8 mouse cellular contexts compared by ENCODE assay signal in genomic region chr11:106486042-106486865, GRCm38 (mm10). TPM values are rescaled to one million over a fixed set of nuclear protein-coding genes. Genes with fewer than 3 reads are reported as not detected.
DNase-seq lines count a peak whose midpoint lies in the region; ATAC-seq lines count a peak whose summit lies in the region.

No protein-coding gene starts in this region.

- no peaks in the 10 kb centered on the region for H3K27me3 ChIP-seq in forebrain, embryonic 11.5 days (ENCODE audit: control insufficient read depth, insufficient read depth, low read length)
- H3K27me3 ChIP-seq in liver, embryonic 12.5 days (replicated peaks) = no peaks in the 10 kb centered on the region

- H3K9ac ChIP-seq in forebrain, embryonic 11.5 days (ENCODE audit: low read length) = peak overlapping the region; percentile 71
- peak overlapping the region; percentile 98 for H3K9ac ChIP-seq in liver, embryonic 12.5 days

- peak overlapping the region; percentile 62 for H3K4me3 ChIP-seq in forebrain, embryonic 11.5 days (ENCODE audit: low read depth, low read length)
- peak overlapping the region; percentile 99 for H3K4me3 ChIP-seq in liver, embryonic 12.5 days

- no peaks in the 10 kb centered on the region for H3K9me3 ChIP-seq in forebrain, embryonic 11.5 days (ENCODE audit: control insufficient read depth, low read length)
- H3K9me3 ChIP-seq in liver, embryonic 12.5 days (replicated peaks) = no peaks in the 10 kb centered on the region

- peaks cover 3% of the 10 kb centered on the region; the same call in 1 of the 2 replicates for H3K4me1 ChIP-seq in forebrain, embryonic 11.5 days (replicated peaks; ENCODE audit: control insufficient read depth, insufficient read depth, low read length)
- H3K4me1 ChIP-seq in liver, embryonic 12.5 days = peaks cover 51% of the 10 kb centered on the region

- no peak overlapping the region for H3K27ac ChIP-seq in forebrain, embryonic 11.5 days (ENCODE audit: low read depth, low read length)
- H3K27ac ChIP-seq in liver, embryonic 12.5 days = peak overlapping the region; percentile 95

- peak overlapping the region; percentile 95 for H3K4me2 ChIP-seq in forebrain, embryonic 11.5 days (ENCODE audit: low read depth, low read length, severe bottlenecking)
- peak overlapping the region; percentile 89 for H3K4me2 ChIP-seq in liver, embryonic 12.5 days

- WGBS in forebrain, embryonic 11.5 days = 59% methylated on average over 16 of the region's 16 CpGs
- WGBS in liver, embryonic 12.5 days (ENCODE audit: insufficient replicate concordance) = 16% methylated on average over 16 of the region's 16 CpGs

- DNase-seq in adrenal gland, postnatal 14 days = peak; percentile 54
- no peak for DNase-seq in adrenal gland, adult 18-20 months (ENCODE audit: low spot score in 2 of 2)
- DNase-seq in 416B (ENCODE audit: low read depth) = peak; percentile 51
- DNase-seq in forebrain, embryonic 11.5 days (ENCODE audit: low spot score) = no peak
- DNase-seq in urinary bladder, adult 2 months (ENCODE audit: low spot score) = no peak

- no peak for ATAC-seq in forebrain, embryonic 11.5 days (replicated peaks; ENCODE audit: low FRiP score)
- ATAC-seq in liver, embryonic 12.5 days = no peak
- ATAC-seq in inflammation-experienced regulatory T-cells, adult 6 months = no peak
- ATAC-seq in erythroid progenitor cell, adult 5-6 weeks (replicated peaks; ENCODE audit: low FRiP score, poor library complexity, severe bottlenecking) = no peak

- no peaks in the 10 kb centered on the region for H3K36me3 ChIP-seq in forebrain, embryonic 11.5 days (ENCODE audit: control insufficient read depth, insufficient read depth, low read length)
- no peaks in the 10 kb centered on the region for H3K36me3 ChIP-seq in liver, embryonic 12.5 days

RNA-seq across cellular contexts. Expression of gene Ern1, which starts 1.4 kb away (rescaled TPM):
- total RNA-seq in adrenal gland, postnatal 14 days (2021) = 80.9 and 82.3 TPM in 2 replicates
- total RNA-seq in adrenal gland, adult 18-20 months (2021) = 100 to 1,000 TPM in 1 of 2 experiments, 10 to 100 TPM in 1; 74.1 to 154 TPM
- polyA plus RNA-seq in forebrain, embryonic 11.5 days (2014; fragmentation: Nextera tagmentation; extraction: Ambion mirVana) = 5.6 and 7.9 TPM in 2 replicates
- 6.7 and 6.8 TPM in 2 replicates for polyA plus RNA-seq in liver, embryonic 12.5 days (2016; fragmentation: Nextera tagmentation; extraction: Ambion mirVana)
- 1 to 10 TPM; 1.4 to 1.8 (median 1.6) TPM for polyA plus RNA-seq in inflammation-experienced regulatory T-cells, adult 6 months (2017; shearing (Covaris generic))
- polyA plus RNA-seq in urinary bladder, adult 2 months (2012; rRNA removed) = 11.6 and 12.0 TPM in 2 replicates
- total RNA-seq in erythroid progenitor cell, adult 5-6 weeks (2015; ENCODE audit: low replicate concordance) = 8.8 and 11.9 TPM in 2 replicates
- 5.9 and 6.7 TPM in 2 replicates for total RNA-seq in erythroid progenitor cell, adult 5-6 weeks (2017; ENCODE audit: low replicate concordance)

Comparison
In these comparisons a context has a peak if more than half of its experiments do, and no peak if none do; other contexts are left out.
1. DNase-seq: peak in adrenal gland, postnatal 14 days (single experiment) and 416B (single experiment); none in adrenal gland, adult 18-20 months (0 of 2), forebrain, embryonic 11.5 days (single experiment) and urinary bladder, adult 2 months (single experiment).